Mouse (Mus musculus): ENCODE measurements at regions not wholly inside any gene's neighbourhood (a gene's known extent, or its start where the extent isn't known, plus 50 kb on each side); places are given as distances from the start of the nearest gene placed in this dataset.

DNA sequence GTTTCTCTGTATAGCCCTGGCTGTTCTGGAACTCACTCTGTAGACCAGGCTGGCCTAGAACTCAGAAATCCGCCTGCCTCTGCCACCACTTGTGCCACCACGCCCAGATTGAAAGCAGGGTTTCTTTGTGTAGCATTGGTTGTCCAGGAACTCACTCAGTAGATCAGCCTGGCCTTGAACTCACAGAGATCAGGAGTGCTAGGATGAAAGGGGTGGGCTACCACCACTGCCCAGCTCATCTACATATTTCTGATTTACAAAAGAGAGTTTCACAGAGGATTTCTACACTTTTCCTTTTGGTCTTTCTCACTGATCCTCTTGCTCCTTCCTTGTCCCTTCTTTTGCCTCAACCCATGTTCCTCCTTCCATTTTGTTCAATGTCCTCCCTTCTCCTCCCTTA is 53.1 kb upstream of the Lbx1 start:
- no peak for DNase-seq

DNA sequence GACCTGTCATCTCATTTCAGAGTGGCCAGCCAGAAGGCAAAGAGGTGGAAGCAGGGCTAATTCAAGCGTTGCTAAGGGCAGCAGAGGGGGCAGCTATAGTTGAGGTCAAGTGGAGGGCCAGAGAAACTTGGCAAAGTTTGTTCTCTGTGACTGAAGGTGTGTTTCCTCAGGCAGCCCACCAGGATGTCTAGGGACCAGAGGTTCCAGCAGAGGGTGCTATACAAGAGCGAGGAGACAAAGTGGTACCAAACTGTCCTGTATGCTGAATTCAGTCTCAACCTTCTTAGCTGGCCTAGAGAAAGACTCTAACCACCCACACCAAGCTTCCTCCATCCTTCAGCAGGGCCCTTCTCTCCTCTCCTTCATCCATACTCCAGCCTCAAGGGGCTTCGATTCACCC is 62.2 kb upstream of the Lbx1 start:
- DNase-seq, result no peak

DNA sequence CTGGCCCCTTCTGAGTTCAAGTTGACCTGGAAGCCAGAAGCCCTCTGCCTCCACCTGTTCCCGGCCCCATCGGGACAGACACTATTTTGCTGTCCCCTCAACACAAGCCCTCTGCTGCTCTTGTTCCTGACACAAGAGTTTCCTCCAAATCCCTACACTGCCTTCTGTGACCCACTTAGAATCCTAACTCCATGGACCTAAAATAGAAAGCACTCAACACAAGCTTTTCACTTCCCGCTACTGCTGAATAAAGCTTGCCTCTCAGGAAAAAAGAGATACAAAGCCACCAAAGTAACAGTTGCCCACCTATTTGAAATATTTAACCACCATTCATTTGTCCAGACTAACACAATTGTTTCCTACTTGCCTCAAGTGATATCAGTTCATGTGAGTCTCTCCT is 63.7 kb upstream of the Lbx1 start:
- DNase-seq, result no peak

DNA sequence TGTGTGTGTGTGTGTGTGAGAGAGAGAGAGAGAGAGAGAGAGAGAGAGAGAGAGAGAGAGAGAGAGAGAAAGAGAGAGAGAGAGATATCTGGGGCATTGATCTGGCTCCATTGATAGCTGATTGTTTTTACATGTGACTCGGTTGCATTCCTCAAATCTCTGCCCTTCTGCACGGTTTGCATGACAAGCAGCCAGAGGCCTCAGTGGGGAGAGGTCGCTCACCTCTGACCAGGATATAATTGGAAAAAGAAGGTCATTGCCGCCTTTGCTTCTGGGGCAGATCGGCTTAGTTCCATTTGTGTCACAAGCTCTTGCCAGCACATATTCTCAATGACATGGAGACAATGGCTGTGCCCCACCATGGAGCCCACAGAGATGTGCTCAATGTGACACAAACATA is 63.8 kb upstream of the Btrc start:
- DNase-seq, result no peak

DNA sequence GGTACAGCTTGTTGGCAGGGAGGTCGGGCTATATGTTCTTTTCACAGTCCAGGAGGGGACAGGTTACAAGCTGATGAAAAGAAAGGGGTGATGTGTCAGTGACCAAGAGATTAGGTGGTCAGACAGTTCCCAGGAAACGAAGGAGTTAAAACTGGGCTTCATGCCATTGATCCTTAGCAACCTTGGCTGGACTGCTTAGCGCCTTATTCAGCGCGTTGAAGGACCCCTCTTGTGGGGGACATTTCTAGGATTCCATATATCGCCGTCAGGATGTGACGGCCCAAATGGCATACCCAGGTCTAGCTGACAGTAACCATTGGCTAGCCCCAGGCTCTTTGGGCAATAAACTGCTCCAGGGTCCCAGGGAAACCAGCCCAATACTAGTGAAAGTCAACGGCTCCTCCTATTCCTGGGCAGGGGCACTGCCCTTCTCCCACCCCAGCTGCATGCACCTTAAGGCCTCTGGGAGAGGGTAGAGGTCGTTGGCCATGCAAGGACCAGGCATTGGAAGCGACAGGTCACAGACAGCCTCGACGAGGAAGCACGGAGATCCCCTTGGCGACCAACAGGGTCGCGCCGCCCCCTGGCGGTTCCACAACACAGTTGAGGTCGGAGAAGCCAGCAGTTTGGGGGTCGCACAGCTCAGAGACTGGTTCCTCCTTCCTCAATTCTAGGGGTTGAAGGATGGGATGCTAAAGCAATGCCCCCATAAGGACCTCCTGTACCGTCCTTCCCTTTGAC is 62.7 kb upstream of the Btrc start:
- peak; percentile 36 for DNase-seq

DNA sequence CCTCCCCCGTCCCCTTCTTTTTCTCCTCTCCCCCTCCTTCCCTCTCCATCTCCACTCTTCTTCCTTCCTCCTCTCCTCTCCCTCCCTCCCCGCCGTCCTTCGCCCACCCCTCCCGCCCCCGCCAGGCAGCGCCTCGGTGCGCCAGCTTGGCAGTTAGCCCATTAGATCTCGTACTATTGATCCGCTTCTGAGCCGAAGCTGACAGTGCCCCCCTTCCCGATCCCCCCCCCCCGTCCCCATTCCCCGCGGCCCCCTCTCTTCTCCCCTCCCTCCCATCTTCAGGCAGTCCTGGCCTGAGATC is 62.2 kb upstream of the Btrc start:
- DNase-seq, result no peak

DNA sequence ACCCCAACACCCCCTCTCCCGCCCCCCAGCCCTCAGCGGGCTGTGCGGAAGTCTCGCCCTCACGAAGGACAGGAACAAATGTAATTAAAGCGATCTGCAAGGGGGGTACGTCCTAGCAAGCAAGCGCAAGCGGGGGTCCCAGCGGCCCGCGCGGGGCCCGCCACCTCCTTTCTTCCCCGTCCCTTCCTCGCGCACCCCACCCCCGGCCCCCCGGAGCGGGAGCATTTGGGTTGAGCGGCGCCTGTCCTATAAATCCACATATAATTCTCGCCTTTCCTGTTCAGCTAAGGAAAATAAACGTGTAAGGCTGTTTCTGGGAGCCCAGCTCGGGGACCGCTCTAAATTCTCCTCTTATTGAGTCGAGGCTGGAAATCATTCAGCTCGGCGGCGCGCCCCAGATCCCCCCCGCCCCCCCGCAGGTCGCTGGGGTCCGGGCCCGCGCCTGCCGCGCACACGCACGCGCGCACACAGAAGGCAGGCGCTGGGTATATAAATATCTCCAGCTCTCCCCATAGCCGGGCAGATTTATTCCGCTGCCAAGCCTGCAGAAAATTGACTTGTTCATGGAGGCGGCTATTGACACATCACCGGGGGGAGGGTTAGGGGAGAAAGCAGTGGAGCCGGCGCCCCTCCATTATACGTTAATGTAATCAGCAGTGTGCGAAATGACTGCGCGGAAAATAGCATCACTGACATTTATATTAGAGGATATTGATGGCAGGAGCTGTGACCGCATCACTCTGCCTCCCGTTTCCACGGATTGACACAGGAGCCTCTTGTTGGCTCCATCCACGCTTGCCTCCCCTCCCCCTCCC is 61.6 kb upstream of the Btrc start:
- peak; percentile 38 for DNase-seq

DNA sequence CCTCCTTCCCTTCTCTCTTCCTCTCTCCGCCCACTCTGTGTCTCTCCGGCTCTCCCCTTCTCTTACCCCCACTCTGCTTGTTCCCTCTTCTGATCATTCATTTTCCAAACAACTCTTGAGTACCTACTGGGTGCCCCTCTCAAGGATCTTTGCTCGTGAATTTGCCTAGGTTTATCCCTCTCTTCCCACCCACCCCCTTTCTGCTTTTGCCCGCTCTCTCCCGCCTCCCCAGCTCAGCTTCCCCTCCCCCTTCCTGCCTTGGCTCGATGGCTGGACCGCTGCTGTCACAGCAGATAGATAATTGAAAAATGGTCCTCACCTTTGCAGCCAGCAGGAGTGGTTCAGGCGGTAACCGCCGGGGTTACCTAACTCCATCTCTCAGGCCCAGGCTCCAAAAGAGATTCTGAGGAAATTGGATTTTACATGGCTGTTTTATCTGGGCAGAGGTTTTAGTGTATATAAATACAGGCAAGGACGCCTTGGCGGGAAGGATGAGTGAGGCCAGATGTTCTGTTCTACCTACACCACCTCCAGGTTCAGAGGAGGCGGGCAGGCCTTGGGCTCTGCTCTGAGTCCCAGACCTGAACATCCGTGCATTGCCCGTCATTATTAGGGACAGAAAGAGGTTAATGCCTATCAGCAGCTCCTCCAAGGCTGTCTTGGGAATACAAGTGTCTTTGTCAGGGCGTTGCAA is 60.8 kb upstream of the Btrc start:
- no peak for DNase-seq

DNA sequence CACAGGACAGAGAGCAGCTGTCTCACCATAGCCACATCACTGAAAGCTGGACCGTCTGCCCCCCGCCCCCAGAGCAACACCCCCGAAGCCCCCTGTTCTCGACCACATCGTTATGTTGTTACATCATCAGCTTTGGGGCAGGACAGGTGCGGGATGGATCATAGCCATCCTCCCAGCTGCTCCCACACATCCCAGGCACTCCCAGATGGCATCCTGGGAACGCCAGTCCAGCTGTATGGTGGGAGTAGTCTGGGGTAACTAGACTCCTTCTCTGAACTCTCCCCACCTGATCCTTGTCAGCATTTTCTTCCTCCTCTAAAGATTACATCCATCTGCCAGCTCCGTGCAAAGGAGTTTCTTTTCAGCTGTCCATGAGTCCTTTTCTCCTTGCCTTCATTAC is 59.0 kb upstream of the Btrc start:
- DNase-seq, result no peak

DNA sequence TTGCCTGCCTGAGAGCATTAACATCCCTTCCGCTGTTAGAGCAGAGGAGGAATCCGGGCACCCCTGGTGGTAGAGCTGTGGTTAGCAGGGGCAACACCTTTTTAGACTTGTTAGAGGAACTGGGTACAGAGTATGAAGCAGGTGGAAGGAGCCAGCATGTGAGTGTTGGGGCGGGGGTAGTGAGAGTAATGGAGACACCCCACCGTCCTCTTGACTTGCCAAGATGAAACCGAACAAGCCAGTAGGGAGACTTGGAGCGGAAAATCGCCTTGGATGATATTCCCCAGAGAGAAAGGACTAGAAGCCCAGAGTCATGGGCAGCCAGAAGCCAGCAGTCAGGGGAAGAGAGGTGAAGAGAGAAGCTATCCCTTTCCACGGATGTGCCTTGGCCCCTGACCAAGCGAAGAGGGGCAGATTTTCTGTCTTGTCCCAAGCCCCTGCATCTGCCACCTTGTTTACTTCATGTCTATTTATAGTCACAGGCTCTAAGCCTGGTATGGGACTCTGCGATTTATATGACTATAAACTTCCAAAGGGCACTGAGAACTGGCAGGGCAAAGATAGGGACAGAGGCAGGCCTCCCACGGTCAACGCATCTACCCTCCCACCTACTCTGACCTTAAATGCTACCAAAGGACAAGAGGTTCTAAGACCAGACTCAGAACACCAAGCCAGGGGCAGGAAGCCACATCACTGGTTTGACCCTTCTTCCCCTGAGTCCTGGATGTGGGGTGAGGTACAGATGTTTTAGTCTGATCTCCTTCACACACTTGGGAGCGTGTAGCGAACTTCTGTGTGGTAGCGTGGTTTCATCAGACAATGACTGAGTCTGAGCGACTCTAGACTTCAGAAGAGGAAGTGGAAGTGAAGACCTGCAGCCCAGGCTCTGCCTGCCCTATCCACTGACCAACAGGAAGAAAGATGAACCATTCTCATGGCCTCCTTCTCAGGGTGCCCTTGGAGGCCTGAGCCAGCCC is 55.9 kb upstream of the Btrc start:
- peak; percentile 29 for DNase-seq

DNA sequence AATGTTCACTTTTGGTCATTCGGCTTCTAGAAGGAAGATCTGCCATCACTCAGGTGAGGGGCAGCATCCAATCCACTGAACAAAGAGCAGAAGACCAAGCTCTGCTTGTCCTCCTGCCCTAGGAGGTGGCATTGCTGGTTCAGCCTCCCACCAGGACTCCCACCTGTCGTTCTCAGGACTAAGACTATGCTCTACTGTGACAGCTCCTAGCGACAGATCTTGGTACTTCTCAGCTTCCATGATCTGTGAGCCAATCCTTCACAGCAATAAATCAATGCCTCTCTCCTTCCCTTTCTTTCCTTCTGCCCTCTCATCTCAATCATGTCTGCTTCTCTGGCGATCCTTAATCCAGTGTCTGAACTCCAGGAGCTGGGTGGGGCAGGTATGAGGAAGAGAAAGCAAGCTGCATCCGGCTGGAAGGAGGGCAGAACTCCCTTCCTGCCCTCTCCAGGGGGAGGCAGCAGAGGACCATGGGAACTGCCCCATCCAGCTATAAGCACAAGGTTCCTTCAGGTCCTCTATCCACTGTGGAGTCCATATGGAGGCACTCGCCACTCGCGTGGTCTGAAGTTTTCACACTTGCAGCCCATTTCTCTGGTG is 54.8 kb upstream of the Btrc start:
- DNase-seq, result peak; percentile 52

DNA sequence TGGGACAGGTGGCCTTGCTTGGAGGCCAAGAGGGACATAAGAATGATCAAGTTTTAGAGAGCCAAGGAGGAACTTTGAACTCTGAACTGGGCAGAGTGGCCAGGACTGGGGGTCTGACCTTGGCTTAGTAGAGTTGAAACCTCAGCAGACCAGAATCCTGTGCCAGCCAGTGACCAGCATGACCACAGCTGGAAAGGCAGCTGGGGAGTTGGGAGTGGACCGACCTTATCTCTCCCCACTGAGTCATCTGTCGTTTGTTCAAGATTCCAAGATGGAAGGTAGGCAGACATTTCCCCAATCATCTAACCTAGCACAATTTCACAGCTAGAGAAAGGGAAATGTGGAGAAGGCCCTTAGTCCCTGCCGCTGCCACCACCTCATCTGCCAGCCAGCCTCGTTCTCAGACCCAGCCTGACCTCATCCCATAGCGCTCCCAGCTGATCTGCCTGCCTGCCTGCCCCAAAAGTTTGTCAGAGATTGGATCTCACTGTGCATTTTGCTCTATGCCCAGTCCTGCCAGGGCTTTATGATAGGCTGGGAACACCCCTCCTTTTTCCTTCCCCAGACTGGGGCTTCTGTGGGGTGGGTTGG is 53.1 kb upstream of the Btrc start:
- peak; percentile 62 for DNase-seq

DNA sequence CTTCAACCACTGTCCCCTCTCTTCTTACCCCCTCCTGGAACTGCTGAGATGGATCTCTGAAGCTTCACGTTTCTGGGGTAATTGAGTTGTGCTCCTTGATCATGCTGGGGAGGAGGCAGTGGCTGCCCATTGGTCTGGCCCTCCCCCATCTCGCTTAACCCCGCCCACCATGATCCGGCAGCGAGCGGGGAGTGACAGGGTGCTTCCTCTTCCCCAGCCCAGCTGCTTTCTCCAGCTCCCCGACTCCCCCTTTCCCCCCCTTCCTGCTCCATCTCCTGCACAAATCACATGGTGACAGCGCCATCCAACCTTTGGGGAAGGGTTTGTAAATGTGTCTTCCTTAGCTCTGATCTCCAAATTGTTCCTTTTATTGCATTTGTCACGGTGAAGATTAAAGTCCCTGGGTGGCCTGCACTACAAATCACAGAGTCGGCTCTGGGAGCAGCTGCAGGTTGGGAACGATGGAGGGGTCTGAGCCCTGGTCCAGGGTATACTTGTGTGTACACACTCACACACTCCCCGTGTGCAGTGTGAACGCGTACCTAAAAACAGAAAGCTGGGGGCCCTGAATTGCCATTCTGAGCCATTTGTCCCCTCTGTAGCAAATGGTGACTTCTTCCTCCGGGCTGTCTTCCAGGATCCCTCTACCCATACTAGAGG is 52.5 kb upstream of the Btrc start:
- DNase-seq, result peak; percentile 92

DNA sequence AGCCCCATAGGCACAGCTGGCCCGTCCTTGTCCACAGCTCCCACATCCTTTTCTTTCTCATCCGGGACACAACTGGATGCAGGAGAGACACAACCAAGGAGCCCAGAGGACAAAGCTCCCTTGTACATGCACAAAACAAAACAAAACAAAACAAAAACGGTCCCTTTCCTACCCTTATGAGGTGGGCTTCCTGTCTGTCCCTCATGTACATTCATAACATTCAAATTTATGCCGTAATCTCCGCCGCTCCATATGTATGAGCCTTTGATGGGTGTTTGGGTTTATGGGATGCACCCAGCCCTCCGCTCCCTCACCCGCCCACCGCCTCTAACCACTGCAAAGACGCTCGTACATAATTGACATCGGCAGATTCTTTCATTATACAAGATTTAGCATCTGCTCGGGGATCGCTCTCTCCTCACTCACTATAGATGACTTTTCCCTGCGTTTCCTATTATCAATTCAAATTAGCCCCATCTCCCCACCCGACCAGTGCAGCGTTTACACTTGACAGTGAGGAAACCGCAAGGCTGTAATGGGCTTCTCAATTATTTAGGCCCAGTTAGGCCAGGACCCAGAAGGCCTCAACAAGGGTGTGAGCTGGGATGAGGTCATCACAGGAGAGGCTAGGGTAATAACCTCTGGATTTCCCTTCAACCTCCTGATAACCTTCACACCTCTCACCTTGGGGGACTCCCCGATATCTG is 51.5 kb upstream of the Btrc start:
- no peak for DNase-seq

DNA sequence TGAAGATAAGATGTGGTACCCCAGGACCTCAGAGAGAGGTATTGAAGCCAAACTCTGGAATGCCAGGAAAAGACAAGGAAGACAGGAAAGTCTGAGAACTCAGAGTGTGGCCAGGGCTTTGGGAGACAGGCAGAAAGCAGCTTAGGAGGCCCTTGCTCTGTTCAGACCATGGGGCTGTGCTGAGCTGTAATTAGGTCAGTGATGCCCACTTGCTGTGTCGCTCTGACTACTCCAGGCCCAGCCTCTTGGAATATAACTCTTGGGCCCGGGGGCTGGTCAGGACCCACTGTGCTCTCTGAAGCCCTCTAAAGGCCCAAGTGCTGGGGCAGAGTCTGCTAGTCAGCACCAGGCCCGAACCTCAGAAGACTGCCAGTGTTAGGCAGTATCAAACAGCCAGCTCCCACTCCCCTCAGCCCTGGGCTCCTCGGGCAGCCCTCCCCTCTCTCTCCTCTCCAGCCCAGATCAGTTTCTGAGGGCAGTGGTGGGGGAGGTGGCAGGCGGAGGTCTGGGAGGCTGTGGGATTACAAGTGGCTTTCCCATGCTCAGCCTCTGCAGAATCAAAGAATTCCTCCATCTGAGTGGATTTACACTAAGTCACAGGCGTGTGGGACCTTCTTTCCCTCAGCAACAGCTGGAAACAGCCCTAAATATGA is 50.7 kb upstream of the Btrc start:
- no peak for DNase-seq

All from adrenal gland, postnatal 14 days (tissue).